Mouse (Mus musculus): Measurements from ENCODE around the gene Spg11. TPM values are rescaled to one million over a fixed set of nuclear protein-coding genes. Genes with fewer than 3 reads are reported as not detected.
"Not testable (repeated sequence)": the region's sequence is repeated elsewhere in the genome, so short reads cannot be mapped to it uniquely, and the experiment has no call there.

The Spg11 gene
- total RNA-seq, 2 experiments from 2014 or later: 6.3 to 6.4 TPM

- intact Hi-C loops (cut with DNase I; ENCODE audit: low total_unique reads): no loop called here
- DNase-seq: no peak
Observed at GRCm38 (mm10) chr2:122081728-122082456, 36.3 kb downstream of the Spg11 start.

GRCm38 (mm10) chr2:122069922-122070321 lies 48.3 kb downstream of the Spg11 start:
- peak; percentile 34 for DNase-seq
- intact Hi-C loops (cut with DNase I; ENCODE audit: low total_unique reads): loop anchor here (5.0 kb wide), 1 partner anchor 87 kb away; no protein-coding TSS in a partner anchor

GRCm38 (mm10) chr2:122069144-122069912 lies 48.9 kb downstream of the Spg11 start:
- intact Hi-C loops (cut with DNase I; ENCODE audit: low total_unique reads): no loop called here
- DNase-seq: no peak

- intact Hi-C loops (cut with DNase I; ENCODE audit: low total_unique reads): no loop called here
- DNase-seq: no peak
Observed at GRCm38 (mm10) chr2:122066241-122066640, 51.9 kb downstream of the Spg11 start.

- peak; percentile 48 for DNase-seq
- intact Hi-C loops (cut with DNase I; ENCODE audit: low total_unique reads): no loop called here
Observed at GRCm38 (mm10) chr2:122065200-122065969, 52.8 kb downstream of the Spg11 start.

- intact Hi-C loops (cut with DNase I; ENCODE audit: low total_unique reads): no loop called here
- no peak for DNase-seq
Observed at GRCm38 (mm10) chr2:122059365-122060115, 58.6 kb downstream of the Spg11 start.

GRCm38 (mm10) chr2:122043926-122044325 lies 74.3 kb downstream of the Spg11 start:
- intact Hi-C loops (cut with DNase I; ENCODE audit: low total_unique reads): no loop called here
- DNase-seq: no peak

GRCm38 (mm10) chr2:122036064-122036463 lies 82.1 kb downstream of the Spg11 start:
- intact Hi-C loops (cut with DNase I; ENCODE audit: low total_unique reads): no loop called here
- no peak for DNase-seq

GRCm38 (mm10) chr2:122031970-122032369 lies 86.2 kb downstream of the Spg11 start:
- intact Hi-C loops (cut with DNase I; ENCODE audit: low total_unique reads): no loop called here

GRCm38 (mm10) chr2:122028756-122029700 lies 89.2 kb downstream of the Spg11 start:
- DNase-seq: peak; percentile 43

More at GRCm38 (mm10) chr2:122031970-122032369, 86.2 kb downstream of the Spg11 start:
- no peak for DNase-seq

GRCm38 (mm10) chr2:122027862-122028755 lies 90.1 kb downstream of the Spg11 start, which contains the start of gene Eif3j1:
TSS of gene Eif3j1 (plus strand) at chr2:122028546.
- intact Hi-C loops (cut with DNase I; ENCODE audit: low total_unique reads): no loop called here
- DNase-seq: peak; percentile 91

More at GRCm38 (mm10) chr2:122028756-122029700, 89.2 kb downstream of the Spg11 start:
- intact Hi-C loops (cut with DNase I; ENCODE audit: low total_unique reads): no loop called here

- intact Hi-C loops (cut with DNase I; ENCODE audit: low total_unique reads); DNase-seq: not testable (repeated sequence)
Observed at GRCm38 (mm10) chr2:122027091-122027490, 91.1 kb downstream of the Spg11 start.

- DNase-seq: no peak
- intact Hi-C loops (cut with DNase I; ENCODE audit: low total_unique reads): no loop called here
Observed at GRCm38 (mm10) chr2:122022284-122022683, 95.9 kb downstream of the Spg11 start.

- intact Hi-C loops (cut with DNase I; ENCODE audit: low total_unique reads): no loop called here
- DNase-seq: no peak
Observed at GRCm38 (mm10) chr2:122018705-122019104, 99.5 kb downstream of the Spg11 start.

GRCm38 (mm10) chr2:122011441-122011840 lies 106.7 kb downstream of the Spg11 start:
- no peak for DNase-seq
- intact Hi-C loops (cut with DNase I; ENCODE audit: low total_unique reads): no loop called here

GRCm38 (mm10) chr2:122008832-122009231 lies 109.4 kb downstream of the Spg11 start:
- DNase-seq: no peak
- intact Hi-C loops (cut with DNase I; ENCODE audit: low total_unique reads): no loop called here
